Mouse (Mus musculus): ENCODE results near the gene Anks4b. TPM values are rescaled to one million over a fixed set of nuclear protein-coding genes. Genes with fewer than 3 reads are reported as not detected.

The Anks4b gene
- polyA plus RNA-seq, 1 experiment from 2014 or later = 1.2 TPM

GRCm38 (mm10) chr7:120163581-120164251 is 9.9 kb upstream of the Anks4b start:
- Histone ChIP-seq H3K27me3 (ENCODE audit: control insufficient read depth, insufficient read depth, low read length) (no peaks in the 10 kb centered on the region), H3K27ac (replicated peaks) (no peak overlapping the region), H3K36me3 (ENCODE audit: control insufficient read depth, insufficient read depth, low read length) (no peaks in the 10 kb centered on the region), H3K4me3 (ENCODE audit: low read depth, low read length) (no peak overlapping the region), H3K4me1 (replicated peaks; ENCODE audit: control insufficient read depth, insufficient read depth) (no peaks in the 10 kb centered on the region), H3K4me2 (replicated peaks; ENCODE audit: low read depth) (no peak overlapping the region), H3K9me3 (ENCODE audit: control insufficient read depth, low read length) (no peaks in the 10 kb centered on the region), H3K9ac (ENCODE audit: low read length) (no peak overlapping the region)
- no peak for TF ChIP-seq CTCF (IDR thresholded peaks at IDR 0.05; ENCODE audit: low read depth)
- no peak for DNase-seq (ENCODE audit: low spot score)
- ATAC-seq (ENCODE audit: low FRiP score, low TSS enrichment) = no peak
- 65% methylated on average over 11 of the region's 11 CpGs for WGBS

DNA sequence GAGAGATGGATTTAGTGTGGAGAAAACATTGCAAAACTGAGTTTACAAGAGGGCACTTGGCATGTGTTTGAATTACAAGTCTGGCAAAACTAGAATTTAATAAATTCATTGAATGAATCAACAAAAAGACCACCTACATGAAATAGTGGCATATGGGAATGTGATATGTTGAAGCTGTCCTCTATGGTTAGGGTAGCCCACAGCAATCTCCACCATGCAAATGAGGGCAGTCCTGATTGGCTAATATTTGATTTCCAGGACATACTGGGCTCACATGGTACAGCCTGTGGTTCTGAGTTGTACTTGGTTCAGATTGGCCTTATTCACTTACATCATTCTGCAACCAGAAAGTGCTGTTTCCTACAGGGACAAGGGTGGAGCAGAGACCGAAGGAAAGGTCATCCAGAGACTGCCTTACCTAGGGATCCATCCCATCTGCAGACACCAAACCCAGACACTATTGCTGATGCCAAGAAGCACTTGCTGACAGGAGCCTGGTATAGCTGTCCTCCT is 1.4 kb upstream of the Anks4b start:
- H3K4me2 ChIP-seq (replicated peaks; ENCODE audit: low read depth) = no peak overlapping the region
- no peak overlapping the region for H3K27ac ChIP-seq (replicated peaks)
- ATAC-seq (ENCODE audit: low FRiP score, low TSS enrichment) = no peak
- 88% methylated on average over 1 of the region's 1 CpGs for WGBS
- no peaks in the 10 kb centered on the region for H3K27me3 ChIP-seq (ENCODE audit: control insufficient read depth, insufficient read depth, low read length)
- H3K4me1 ChIP-seq (replicated peaks; ENCODE audit: control insufficient read depth, insufficient read depth) = no peaks in the 10 kb centered on the region
- DNase-seq (ENCODE audit: low spot score) = no peak
- TF ChIP-seq EP300 (optimal IDR thresholded peaks at IDR 0.05) = no peak
- TF ChIP-seq CTCF (IDR thresholded peaks at IDR 0.05; ENCODE audit: low read depth) = no peak
- no peak overlapping the region for H3K9ac ChIP-seq (ENCODE audit: low read length)
- H3K4me3 ChIP-seq (ENCODE audit: low read depth, low read length) = no peak overlapping the region
- H3K36me3 ChIP-seq (ENCODE audit: control insufficient read depth, insufficient read depth, low read length) = no peaks in the 10 kb centered on the region
- no peaks in the 10 kb centered on the region for H3K9me3 ChIP-seq (ENCODE audit: control insufficient read depth, low read length)

GRCm38 (mm10) chr7:120174723-120175504 is 1.3 kb downstream of the Anks4b start:
- Histone ChIP-seq H3K27me3 (ENCODE audit: control insufficient read depth, insufficient read depth, low read length) (no peaks in the 10 kb centered on the region), H3K4me2 (replicated peaks; ENCODE audit: low read depth) (peak overlapping the region; percentile 5), H3K27ac (replicated peaks) (no peak overlapping the region), H3K4me3 (ENCODE audit: low read depth, low read length) (no peak overlapping the region), H3K4me1 (replicated peaks; ENCODE audit: control insufficient read depth, insufficient read depth) (no peaks in the 10 kb centered on the region), H3K9me3 (ENCODE audit: control insufficient read depth, low read length) (no peaks in the 10 kb centered on the region), H3K9ac (ENCODE audit: low read length) (no peak overlapping the region), H3K36me3 (ENCODE audit: control insufficient read depth, insufficient read depth, low read length) (no peaks in the 10 kb centered on the region)
- ATAC-seq (ENCODE audit: low FRiP score, low TSS enrichment) (0 out of 2 replicates have a peak, but pooled peaks have one; percentile 32), DNase-seq (ENCODE audit: low spot score) (no peak)
- no peak for TF ChIP-seq CTCF (IDR thresholded peaks at IDR 0.05; ENCODE audit: low read depth)
- no peak for TF ChIP-seq EP300 (optimal IDR thresholded peaks at IDR 0.05)
- WGBS = 69% methylated on average over 11 of the region's 11 CpGs

GRCm38 (mm10) chr7:120177611-120178010 is 4.0 kb downstream of the Anks4b start:
- no peak overlapping the region for H3K27ac ChIP-seq (replicated peaks)
- H3K36me3 ChIP-seq (ENCODE audit: control insufficient read depth, insufficient read depth, low read length) = no peaks in the 10 kb centered on the region
- no peak overlapping the region for H3K4me3 ChIP-seq (ENCODE audit: low read depth, low read length)
- ATAC-seq (ENCODE audit: low FRiP score, low TSS enrichment) (peak; percentile 49), DNase-seq (ENCODE audit: low spot score) (no peak)
- no peak overlapping the region for H3K4me2 ChIP-seq (replicated peaks; ENCODE audit: low read depth)
- no peaks in the 10 kb centered on the region for H3K9me3 ChIP-seq (ENCODE audit: control insufficient read depth, low read length)
- H3K4me1 ChIP-seq (replicated peaks; ENCODE audit: control insufficient read depth, insufficient read depth) = no peaks in the 10 kb centered on the region
- WGBS = 81% methylated on average over 3 of the region's 3 CpGs
- H3K27me3 ChIP-seq (ENCODE audit: control insufficient read depth, insufficient read depth, low read length) = no peaks in the 10 kb centered on the region
- TF ChIP-seq EP300 (optimal IDR thresholded peaks at IDR 0.05) (no peak), CTCF (IDR thresholded peaks at IDR 0.05; ENCODE audit: low read depth) (no peak)
- no peak overlapping the region for H3K9ac ChIP-seq (ENCODE audit: low read length)

DNA sequence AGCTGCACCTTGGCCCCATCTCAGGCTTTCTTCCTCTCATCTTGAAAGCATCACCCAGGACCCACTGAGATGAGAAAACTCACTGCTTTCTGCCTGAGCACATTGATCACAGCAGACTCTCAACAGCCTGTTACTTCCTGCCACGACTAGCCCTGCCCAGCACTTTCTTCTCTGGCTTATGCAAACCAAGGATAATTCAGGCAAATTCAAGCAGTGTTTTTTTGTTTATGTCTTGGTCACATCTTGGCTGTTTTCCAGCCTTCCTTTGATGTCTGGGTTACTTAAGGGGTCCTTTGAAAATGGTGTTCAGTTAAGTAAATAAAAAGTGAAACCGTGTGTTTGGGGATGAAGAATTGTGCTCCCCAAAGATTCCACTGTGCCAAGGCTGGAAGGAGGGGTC is 5.3 kb downstream of the Anks4b start:
- no peak overlapping the region for H3K4me3 ChIP-seq (ENCODE audit: low read depth, low read length)
- ATAC-seq (ENCODE audit: low FRiP score, low TSS enrichment) (no peak), DNase-seq (ENCODE audit: low spot score) (no peak)
- H3K27me3 ChIP-seq (ENCODE audit: control insufficient read depth, insufficient read depth, low read length) = no peaks in the 10 kb centered on the region
- H3K9me3 ChIP-seq (ENCODE audit: control insufficient read depth, low read length) = no peaks in the 10 kb centered on the region
- H3K4me1 ChIP-seq (replicated peaks; ENCODE audit: control insufficient read depth, insufficient read depth) = no peaks in the 10 kb centered on the region
- H3K9ac ChIP-seq (ENCODE audit: low read length) = no peak overlapping the region
- no peak overlapping the region for H3K27ac ChIP-seq (replicated peaks)
- no peak overlapping the region for H3K4me2 ChIP-seq (replicated peaks; ENCODE audit: low read depth)
- WGBS = 8% methylated on average over 2 of the region's 2 CpGs
- H3K36me3 ChIP-seq (ENCODE audit: control insufficient read depth, insufficient read depth, low read length) = no peaks in the 10 kb centered on the region
- TF ChIP-seq CTCF (IDR thresholded peaks at IDR 0.05; ENCODE audit: low read depth) (no peak), EP300 (optimal IDR thresholded peaks at IDR 0.05) (no peak)

DNA sequence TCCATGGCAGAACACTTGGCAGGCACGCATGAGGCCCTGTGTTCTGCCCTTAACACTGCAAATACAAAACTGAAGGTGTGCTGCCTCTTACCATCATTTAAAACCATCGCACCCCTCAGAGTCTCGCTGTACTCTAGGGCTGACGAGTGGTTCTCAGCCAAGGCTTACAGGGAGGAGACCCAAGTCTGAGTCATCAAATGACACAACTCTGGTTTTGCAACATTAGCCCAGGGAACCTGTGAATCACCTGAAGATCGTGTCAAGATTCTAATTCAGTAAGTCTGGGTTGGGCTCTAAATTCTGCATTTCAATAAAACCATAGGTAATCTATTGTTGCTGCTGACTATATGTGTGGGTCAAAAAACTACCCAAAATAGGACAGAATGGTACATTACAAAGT is 6.9 kb downstream of the Anks4b start:
- TF ChIP-seq CTCF (IDR thresholded peaks at IDR 0.05; ENCODE audit: low read depth) = no peak
- TF ChIP-seq EP300 (optimal IDR thresholded peaks at IDR 0.05) = no peak
- peak; percentile 87 for ATAC-seq (ENCODE audit: low FRiP score, low TSS enrichment)
- no peak overlapping the region for H3K4me2 ChIP-seq (replicated peaks; ENCODE audit: low read depth)
- H3K9me3 ChIP-seq (ENCODE audit: control insufficient read depth, low read length) = no peaks in the 10 kb centered on the region
- no peak overlapping the region for H3K27ac ChIP-seq (replicated peaks)
- no peak overlapping the region for H3K4me3 ChIP-seq (ENCODE audit: low read depth, low read length)
- no peak for DNase-seq (ENCODE audit: low spot score)
- WGBS = 67% methylated on average over 5 of the region's 5 CpGs
- H3K27me3 ChIP-seq (ENCODE audit: control insufficient read depth, insufficient read depth, low read length) = no peaks in the 10 kb centered on the region
- no peak overlapping the region for H3K9ac ChIP-seq (ENCODE audit: low read length)
- H3K36me3 ChIP-seq (ENCODE audit: control insufficient read depth, insufficient read depth, low read length) = no peaks in the 10 kb centered on the region
- no peaks in the 10 kb centered on the region for H3K4me1 ChIP-seq (replicated peaks; ENCODE audit: control insufficient read depth, insufficient read depth)

Measured in stomach, postnatal 0 days (tissue).